Mouse (Mus musculus): ENCODE measurements around the gene Nr2e1. TPM values are rescaled to one million over a fixed set of nuclear protein-coding genes. Genes with fewer than 3 reads are reported as not detected.

The Nr2e1 gene
- polyA plus RNA-seq (2012; rRNA removed): 14.6 and 34.7 TPM in 2 replicates

DNA sequence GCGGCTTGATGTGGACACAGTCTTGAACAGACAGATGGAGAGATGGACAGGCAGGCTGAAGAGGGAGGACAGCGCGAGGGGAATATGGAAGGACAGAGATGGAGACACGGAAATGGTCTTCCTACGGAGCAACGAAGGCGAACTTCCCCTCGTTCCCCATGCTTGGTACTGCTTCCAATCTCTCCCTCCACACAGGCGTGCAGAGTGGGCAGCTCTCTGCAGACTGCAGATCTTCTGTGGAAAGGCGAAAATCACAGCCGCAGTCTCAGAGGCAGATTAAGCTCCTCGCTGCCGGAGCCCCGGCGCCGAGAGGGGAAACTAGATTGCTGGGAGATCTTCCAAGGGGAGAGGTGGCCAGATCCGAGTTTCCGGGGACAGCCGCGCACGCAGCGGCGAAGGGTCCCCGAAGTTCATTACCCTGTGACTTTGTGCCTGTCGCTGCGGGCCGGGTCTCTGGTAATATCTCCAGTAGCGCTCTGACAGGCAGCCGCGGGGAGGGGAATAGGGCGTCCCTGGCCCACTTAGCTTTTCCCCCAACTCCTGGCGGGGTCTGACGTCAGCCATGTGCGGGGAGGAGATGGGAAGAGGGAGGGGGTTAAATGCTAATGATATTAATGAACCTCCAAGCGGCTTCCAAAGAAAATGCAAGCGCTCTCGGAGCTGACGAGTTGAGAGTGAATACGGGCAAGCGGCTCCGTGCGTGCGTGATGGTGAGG is at the start of gene Nr2e1, which contains the start of gene Ostm1:
Gene Nr2e1, minus strand, starts transcription at position 476 of the 716 bp plus-strand sequence.
Gene Ostm1, plus strand, starts transcription at position 666 of the 716 bp plus-strand sequence.
- DNase-seq (ENCODE audit: low read depth): peak; percentile 97
- TF ChIP-seq POLR2A (IDR thresholded peaks at IDR 0.05; ENCODE audit: borderline replicate concordance, extremely low read depth, insufficient read depth, insufficient read length, poor library complexity, severe bottlenecking): peak; percentile 18; the same call in 1 of the 2 replicates
- peak; percentile 13; the same call in 1 of the 2 replicates for TF ChIP-seq CTCF (IDR thresholded peaks at IDR 0.05; ENCODE audit: borderline replicate concordance, extremely low read depth, insufficient read depth, insufficient read length)

DNA sequence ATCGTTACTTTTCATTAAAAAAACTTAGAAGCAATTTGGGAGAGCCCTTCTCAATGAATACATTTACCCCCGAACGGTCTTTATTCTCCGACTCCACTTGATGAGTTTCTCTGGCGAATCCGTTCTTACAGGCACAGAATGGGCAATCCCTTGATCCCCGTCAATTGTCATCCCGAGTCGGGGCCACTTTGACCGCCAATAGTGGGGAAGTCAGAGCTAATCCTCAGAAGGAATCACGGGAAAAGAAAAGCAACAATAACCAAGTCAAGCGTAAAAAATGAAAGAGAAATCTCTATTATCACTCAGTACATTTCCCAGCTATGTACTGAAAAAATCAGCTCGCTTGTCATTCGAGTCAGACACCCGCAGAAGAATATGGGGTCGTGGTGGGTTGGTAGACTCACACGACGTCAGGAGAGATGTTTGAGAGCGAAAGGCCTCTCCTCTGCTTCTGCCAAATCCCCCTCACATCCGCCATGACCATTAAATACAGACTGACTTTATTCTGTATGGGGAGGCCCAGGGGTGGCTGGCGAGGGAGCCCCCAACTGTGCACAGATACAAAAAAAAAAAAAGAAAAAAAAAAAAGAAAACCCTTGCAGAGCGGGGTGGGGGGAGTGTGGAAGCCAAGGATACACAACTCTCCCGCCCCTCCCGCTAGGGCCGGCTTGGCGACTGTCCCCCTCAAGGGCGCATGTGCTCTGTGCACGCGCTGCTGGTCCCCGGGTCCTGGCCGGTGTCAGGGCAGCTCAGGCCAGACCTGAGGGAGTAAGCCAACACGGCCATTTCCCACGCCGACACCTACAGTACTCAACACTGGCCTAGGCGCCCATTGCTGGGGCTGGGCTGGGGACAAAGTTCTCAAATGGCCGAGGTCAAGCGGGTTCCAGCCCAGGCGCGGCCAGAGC is 49.3 kb upstream of the Nr2e1 start:
- DNase-seq (ENCODE audit: low read depth): peak; percentile 87
- no peak for TF ChIP-seq CTCF (IDR thresholded peaks at IDR 0.05; ENCODE audit: borderline replicate concordance, extremely low read depth, insufficient read depth, insufficient read length)
- no peak for TF ChIP-seq POLR2A (IDR thresholded peaks at IDR 0.05; ENCODE audit: borderline replicate concordance, extremely low read depth, insufficient read depth, insufficient read length, poor library complexity, severe bottlenecking)

DNA sequence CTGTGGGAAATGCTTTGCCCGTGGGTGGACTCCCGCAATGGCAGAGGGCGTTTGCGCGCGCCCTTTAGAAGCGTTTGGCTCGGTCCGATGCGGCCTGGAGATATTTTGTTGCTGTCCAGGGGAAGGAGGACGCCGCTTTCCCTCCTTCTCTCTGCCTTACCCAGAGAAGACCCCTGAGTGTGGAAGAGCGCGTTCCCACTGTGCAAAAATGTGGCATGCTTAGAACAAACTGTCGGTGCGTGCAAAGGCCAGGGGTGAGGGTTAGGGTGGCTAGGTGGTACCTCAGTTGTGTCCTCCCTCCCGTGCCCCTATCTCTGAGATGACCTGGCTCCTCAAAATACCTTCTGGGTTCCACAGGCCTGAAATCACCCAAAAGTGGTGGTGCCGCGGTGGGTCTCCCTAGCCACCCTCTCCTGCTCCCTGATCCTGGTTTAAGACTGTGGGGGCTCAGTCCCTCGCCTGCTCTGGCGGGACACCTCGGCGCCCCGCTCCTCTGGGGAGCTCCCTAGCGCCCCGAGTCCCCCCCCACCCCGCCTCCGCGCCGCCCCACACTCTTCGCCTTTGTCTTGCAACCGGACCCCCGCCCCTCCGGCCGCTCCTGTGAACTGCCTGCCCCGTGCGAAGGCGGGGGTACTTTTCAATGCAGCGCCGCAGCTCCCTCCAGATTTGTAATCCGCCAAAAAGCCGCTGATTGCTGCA is 48.5 kb upstream of the Nr2e1 start:
- no peak for TF ChIP-seq POLR2A (IDR thresholded peaks at IDR 0.05; ENCODE audit: borderline replicate concordance, extremely low read depth, insufficient read depth, insufficient read length, poor library complexity, severe bottlenecking)
- no peak for TF ChIP-seq CTCF (IDR thresholded peaks at IDR 0.05; ENCODE audit: borderline replicate concordance, extremely low read depth, insufficient read depth, insufficient read length)
- peak; percentile 57 for DNase-seq (ENCODE audit: low read depth)

DNA sequence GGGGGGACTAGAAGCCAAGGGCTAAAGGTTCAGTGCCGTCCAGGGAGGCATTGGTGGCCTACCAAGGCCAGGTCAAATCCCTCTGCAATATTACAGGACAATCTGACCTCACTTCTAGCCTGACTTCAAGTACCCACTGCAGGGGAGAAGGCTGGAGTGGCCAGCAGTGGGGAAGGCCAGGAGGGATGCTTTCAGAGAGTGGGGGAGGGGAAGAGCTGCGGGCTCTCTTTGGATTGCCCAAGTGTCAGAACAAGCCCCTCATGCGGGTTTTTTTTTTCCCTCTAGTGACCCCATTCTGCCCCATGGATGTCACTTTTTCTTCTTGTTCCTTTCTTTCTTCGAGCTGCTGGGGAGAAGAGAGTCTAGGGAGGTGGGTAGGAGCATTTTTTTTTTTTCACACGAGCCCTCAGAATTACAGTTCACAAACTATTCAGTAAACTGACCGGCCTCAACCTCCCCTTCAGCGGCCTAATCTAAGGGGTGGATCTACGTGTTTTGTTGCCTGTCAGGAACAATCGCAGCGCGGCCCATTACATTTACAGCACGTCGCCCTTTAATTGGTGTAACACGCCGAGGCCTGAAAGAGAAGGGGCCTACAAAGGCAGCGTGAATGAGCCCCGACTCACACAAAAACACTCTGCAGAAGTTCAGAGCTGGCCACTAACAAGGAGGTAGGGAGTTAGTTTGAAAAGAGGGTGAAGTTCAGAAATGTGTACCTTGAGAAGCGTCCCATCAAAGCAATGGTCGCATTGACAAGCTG is 47.3 kb upstream of the Nr2e1 start:
- peak; percentile 97 for DNase-seq (ENCODE audit: low read depth)
- no peak for TF ChIP-seq POLR2A (IDR thresholded peaks at IDR 0.05; ENCODE audit: borderline replicate concordance, extremely low read depth, insufficient read depth, insufficient read length, poor library complexity, severe bottlenecking)

DNA sequence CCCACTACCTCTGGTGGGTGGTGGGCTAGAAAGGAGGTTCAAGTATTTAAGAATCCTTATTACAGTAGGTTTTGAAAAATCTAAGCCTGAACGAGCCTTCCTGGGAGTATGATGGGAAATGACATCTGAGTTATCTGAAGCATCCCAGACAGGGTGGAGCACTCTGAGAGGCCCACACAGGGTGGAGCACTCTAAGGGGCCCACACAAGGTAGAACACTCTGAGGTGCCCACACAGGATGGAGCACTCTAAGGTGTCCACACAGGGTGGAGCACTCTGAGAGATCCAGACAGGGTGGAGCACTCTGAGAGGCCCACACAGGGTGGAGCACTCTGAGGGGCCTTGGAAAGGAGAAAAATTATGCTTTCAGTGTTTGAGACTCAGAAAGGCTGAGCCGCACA is 42.5 kb upstream of the Nr2e1 start:
- no peak for TF ChIP-seq POLR2A (IDR thresholded peaks at IDR 0.05; ENCODE audit: borderline replicate concordance, extremely low read depth, insufficient read depth, insufficient read length, poor library complexity, severe bottlenecking)
- TF ChIP-seq CTCF (IDR thresholded peaks at IDR 0.05; ENCODE audit: borderline replicate concordance, extremely low read depth, insufficient read depth, insufficient read length): no peak
- DNase-seq (ENCODE audit: low read depth): no peak

DNA sequence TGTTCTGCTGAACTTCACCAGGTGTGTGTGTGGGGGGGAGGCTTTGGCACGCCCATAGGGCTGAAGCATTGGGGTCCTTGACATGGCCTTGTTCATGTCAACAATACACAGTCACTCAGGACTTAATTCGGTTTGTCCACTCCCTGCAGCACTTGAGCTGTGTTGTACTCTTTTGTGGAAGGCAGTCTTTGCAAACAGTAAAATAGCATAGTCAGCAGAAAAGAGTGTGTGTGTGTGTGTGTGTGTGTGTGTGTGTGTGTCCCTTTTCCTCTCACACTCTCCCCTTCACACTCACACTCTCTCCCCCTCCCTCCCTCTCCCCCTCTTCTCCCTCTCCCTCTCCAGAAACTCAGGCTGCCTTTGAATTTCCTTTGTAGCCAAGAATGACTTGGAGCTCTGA is 34.9 kb upstream of the Nr2e1 start:
- DNase-seq (ENCODE audit: low read depth): peak; percentile 46
- no peak for TF ChIP-seq CTCF (IDR thresholded peaks at IDR 0.05; ENCODE audit: borderline replicate concordance, extremely low read depth, insufficient read depth, insufficient read length)
- TF ChIP-seq POLR2A (IDR thresholded peaks at IDR 0.05; ENCODE audit: borderline replicate concordance, extremely low read depth, insufficient read depth, insufficient read length, poor library complexity, severe bottlenecking): no peak

DNA sequence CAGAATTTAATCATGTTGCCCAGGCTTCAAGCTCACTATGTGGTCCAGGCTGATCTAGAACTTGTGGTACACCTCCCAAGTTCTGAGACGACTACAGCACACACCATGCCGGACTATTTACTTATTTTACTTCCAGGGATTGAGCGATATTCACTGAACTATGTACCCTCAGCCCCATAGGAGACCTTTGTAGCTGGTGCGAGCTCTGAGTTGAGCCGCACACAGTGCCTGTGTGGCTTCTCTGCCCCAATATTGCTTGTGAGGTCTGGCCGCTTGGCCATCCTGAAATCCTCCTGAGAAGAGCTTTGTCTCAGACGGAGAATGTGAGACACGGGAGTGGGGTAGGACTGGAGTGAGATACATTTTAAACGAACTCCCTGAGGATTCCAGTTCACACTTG is 31.3 kb upstream of the Nr2e1 start:
- TF ChIP-seq CTCF (IDR thresholded peaks at IDR 0.05; ENCODE audit: borderline replicate concordance, extremely low read depth, insufficient read depth, insufficient read length) (no peak), POLR2A (IDR thresholded peaks at IDR 0.05; ENCODE audit: borderline replicate concordance, extremely low read depth, insufficient read depth, insufficient read length, poor library complexity, severe bottlenecking) (no peak)
- no peak for DNase-seq (ENCODE audit: low read depth)

DNA sequence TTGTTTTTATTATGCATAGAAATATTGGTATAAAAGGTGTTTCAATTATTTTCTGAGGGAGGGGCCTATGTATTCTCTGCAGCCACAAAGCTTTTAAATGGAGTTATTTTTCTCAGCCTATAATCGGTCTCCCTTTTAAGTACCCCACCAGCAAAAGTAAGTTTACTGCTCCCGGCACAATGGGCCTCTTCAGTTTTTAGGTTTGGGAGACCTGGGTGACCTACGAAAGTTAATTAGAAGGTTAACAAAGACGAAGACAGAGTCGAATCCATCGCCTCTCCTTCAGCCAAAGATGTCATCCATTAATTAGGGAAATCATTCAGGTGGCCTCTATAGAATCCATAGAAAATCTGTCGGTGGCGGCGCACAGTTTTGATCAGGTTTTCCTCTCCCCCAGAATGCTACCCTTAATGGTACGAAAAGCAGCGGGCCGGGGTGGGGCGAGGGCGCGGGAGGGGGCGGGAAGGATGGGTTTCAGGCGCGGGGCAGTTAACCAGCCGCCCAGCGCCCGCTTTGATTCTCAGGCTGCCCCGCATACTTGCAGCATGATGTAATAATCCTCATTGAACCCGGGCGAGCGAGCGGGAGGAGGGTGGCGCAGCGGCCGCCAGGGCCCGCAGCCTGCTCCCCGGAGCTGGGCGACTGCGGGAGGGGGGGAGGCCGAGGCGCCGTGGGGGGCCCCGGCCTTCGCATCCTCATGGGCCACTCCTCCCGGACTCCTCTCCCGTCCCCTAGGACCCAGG is 30.4 kb upstream of the Nr2e1 start:
- TF ChIP-seq POLR2A (IDR thresholded peaks at IDR 0.05; ENCODE audit: borderline replicate concordance, extremely low read depth, insufficient read depth, insufficient read length, poor library complexity, severe bottlenecking): no peak
- TF ChIP-seq CTCF (IDR thresholded peaks at IDR 0.05; ENCODE audit: borderline replicate concordance, extremely low read depth, insufficient read depth, insufficient read length): 0 out of 2 replicates have a peak, but pooled peaks have one; percentile 14
- DNase-seq (ENCODE audit: low read depth): peak; percentile 92

DNA sequence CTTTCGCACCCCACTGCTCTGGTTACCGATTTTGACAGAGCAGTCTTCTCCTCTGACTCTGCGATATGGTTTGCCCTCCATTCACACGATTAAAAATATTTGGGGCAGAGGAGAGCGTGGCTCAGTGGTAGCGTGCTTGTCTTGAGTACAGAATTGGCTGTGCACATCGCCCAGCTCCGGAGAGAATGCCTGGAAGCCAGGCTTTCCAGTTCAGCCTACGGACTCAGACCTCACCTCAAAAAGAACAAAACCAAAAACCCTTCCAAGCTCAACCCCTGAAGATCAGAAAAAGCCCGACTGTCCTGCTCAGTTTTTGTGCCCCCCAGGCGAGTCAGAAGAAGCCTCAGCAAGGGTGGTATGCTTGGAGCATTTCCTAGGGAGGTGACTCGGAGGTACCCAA is 29.6 kb upstream of the Nr2e1 start:
- peak; percentile 52 for DNase-seq (ENCODE audit: low read depth)
- TF ChIP-seq CTCF (IDR thresholded peaks at IDR 0.05; ENCODE audit: borderline replicate concordance, extremely low read depth, insufficient read depth, insufficient read length): no peak
- TF ChIP-seq POLR2A (IDR thresholded peaks at IDR 0.05; ENCODE audit: borderline replicate concordance, extremely low read depth, insufficient read depth, insufficient read length, poor library complexity, severe bottlenecking): no peak

DNA sequence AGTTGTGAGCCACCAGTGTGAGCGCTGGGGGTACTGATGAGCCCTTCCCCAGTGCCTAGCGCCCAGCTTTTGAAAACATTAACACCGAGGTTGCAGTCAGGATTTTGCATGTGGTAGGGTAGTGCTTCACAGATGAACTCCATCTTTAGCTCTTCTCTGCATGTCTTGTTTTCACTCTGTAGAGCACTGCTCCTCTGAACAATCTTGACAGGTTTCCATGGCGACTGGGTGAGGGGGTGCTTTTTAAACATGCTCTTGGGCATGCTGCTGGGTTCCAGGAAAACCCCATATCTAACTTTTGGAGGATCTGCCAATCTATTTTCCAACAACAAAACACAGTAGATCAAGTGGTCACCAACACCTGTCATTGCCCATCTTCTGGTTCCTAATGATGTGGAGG is 23.3 kb upstream of the Nr2e1 start:
- TF ChIP-seq POLR2A (IDR thresholded peaks at IDR 0.05; ENCODE audit: borderline replicate concordance, extremely low read depth, insufficient read depth, insufficient read length, poor library complexity, severe bottlenecking) (no peak), CTCF (IDR thresholded peaks at IDR 0.05; ENCODE audit: borderline replicate concordance, extremely low read depth, insufficient read depth, insufficient read length) (no peak)
- DNase-seq (ENCODE audit: low read depth): no peak

All from brain, embryonic 14.5 days (tissue).